In the genomic region with DNA sequence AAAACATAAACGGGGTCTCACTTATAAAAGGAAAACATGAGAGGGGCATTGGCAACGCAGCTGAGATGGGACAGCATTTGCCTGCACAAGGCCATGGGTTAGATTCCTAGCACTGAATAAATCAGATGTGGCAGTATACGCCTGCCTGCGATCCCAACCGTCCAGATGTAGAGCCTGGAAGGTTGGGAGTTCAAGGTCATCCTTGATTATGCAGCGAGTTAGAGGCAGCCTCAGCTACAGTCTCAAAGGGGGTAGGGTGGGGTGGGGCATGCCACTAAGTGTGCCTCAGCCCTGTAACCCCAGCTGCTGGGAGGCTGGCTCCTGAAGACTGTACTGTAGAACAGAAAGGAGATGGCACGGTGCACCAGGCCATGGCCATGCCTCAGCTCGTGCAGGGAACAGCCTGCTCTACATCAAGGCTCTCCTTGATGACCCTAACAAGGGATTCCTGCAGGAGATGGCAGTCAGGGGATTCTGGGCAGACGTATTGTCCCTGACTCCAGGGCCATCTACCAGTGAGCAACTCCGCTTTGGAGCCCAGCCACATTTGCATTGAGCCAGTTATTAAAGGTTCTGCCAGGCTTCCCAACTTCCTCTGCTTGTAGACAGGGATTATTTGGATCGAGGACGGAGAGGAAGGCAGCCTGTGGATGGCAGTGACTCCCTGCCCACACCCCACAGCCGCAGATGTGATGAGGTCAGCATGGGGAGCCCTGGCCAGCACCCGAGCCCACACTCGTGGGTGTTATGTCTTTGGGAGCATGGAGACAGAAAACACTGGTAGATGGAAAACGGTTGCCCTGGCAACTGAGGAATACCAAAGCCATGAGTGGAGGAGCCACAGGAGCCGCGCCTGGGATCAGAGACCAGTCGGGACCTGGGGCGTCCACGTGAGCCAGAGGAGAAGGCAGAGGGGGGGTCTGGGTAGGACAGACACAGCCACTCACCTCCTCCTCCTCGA, we compare ENCODE assay signal across 10 mouse cellular contexts. TPM values are rescaled to one million over a fixed set of nuclear protein-coding genes. Genes with fewer than 3 reads are reported as not detected.
DNase-seq lines count a peak whose midpoint lies in the region; ATAC-seq lines count a peak whose summit lies in the region.
"Had no signal": no experiment of that assay in that cellular context is flagged by ENCODE, and none has a peak within 500 bp of the region (broad histone marks: within the 10 kb centered on the region; RNA-seq: fewer than 3 reads in every experiment).

No protein-coding gene starts in this region.

- H3K27me3 ChIP-seq in hindbrain, embryonic 16.5 days (replicated peaks; ENCODE audit: control insufficient read depth, insufficient read depth, low read length): no peaks in the 10 kb centered on the region
- H3K27me3 ChIP-seq in hindbrain, embryonic 14.5 days (ENCODE audit: control insufficient read depth, insufficient read depth, low read length): no peaks in the 10 kb centered on the region

- no peak for DNase-seq in hindbrain, embryonic 14.5 days (ENCODE audit: low spot score)
- peak; percentile 56 for DNase-seq in adrenal gland, postnatal 25 days
- DNase-seq in left cerebral cortex, postnatal 36 days (ENCODE audit: low spot score in 2 of 2): peak; percentile 15 to 20
- DNase-seq in right cerebral cortex, postnatal 10 days (ENCODE audit: low spot score in 2 of 2): peak; percentile 58 to 62
- DNase-seq in B cell, adult 2 months: no peak
- DNase-seq in testis, postnatal 10 days (ENCODE audit: low spot score): no peak

- intact Hi-C loops in left cerebral cortex, postnatal 36 days (cut with DNase I): no loop called here

- WGBS in hindbrain, embryonic 16.5 days: 50% methylated on average over 22 of the region's 22 CpGs
- WGBS in hindbrain, embryonic 14.5 days: 62% methylated on average over 22 of the region's 22 CpGs

- H3K27ac ChIP-seq in hindbrain, embryonic 16.5 days (ENCODE audit: low read depth, low read length): peak overlapping the region; percentile 6; the same call in 1 of the 2 replicates
- no peak overlapping the region for H3K27ac ChIP-seq in hindbrain, embryonic 14.5 days
- H3K27ac ChIP-seq: neural tube, embryonic 13.5 days had no signal

- peaks cover 3% of the 10 kb centered on the region; the same call in 1 of the 2 replicates for H3K4me1 ChIP-seq in hindbrain, embryonic 16.5 days (ENCODE audit: control insufficient read depth, insufficient read depth, low read depth, low read length)
- H3K4me1 ChIP-seq in hindbrain, embryonic 14.5 days (replicated peaks; ENCODE audit: control insufficient read depth, insufficient read depth, low read length): peaks cover 5% of the 10 kb centered on the region

- no peak overlapping the region for H3K4me2 ChIP-seq in hindbrain, embryonic 16.5 days (ENCODE audit: low read length)
- H3K4me2 ChIP-seq in hindbrain, embryonic 14.5 days (replicated peaks): no peak overlapping the region
- H3K4me2 ChIP-seq: neural tube, embryonic 13.5 days had no signal

- no peaks in the 10 kb centered on the region for H3K36me3 ChIP-seq in hindbrain, embryonic 16.5 days (ENCODE audit: control insufficient read depth, insufficient read depth, low read length)
- H3K36me3 ChIP-seq in hindbrain, embryonic 14.5 days (replicated peaks; ENCODE audit: control insufficient read depth, insufficient read depth): no peaks in the 10 kb centered on the region
- H3K36me3 ChIP-seq: neural tube, embryonic 13.5 days had no signal

- peak; percentile 48; the same call in 1 of the 2 replicates for ATAC-seq in hindbrain, embryonic 16.5 days
- no peak for ATAC-seq in hindbrain, embryonic 14.5 days (ENCODE audit: low FRiP score)
- no peak for ATAC-seq in activated CD4-positive, CD25-positive, alpha-beta regulatory T cell, adult 4 months

- H3K9me3 ChIP-seq in hindbrain, embryonic 16.5 days (ENCODE audit: control insufficient read depth, low read length): peaks cover 2% of the 10 kb centered on the region; the same call in 1 of the 2 replicates
- no peaks in the 10 kb centered on the region for H3K9me3 ChIP-seq in hindbrain, embryonic 14.5 days (ENCODE audit: control insufficient read depth, low read length)
- H3K9me3 ChIP-seq: neural tube, embryonic 13.5 days had no signal

- no peak overlapping the region for H3K9ac ChIP-seq in hindbrain, embryonic 16.5 days (ENCODE audit: low read depth, low read length)
- H3K9ac ChIP-seq in hindbrain, embryonic 14.5 days: no peak overlapping the region
- H3K9ac ChIP-seq: neural tube, embryonic 13.5 days had no signal

- no peak overlapping the region for H3K4me3 ChIP-seq in hindbrain, embryonic 16.5 days (ENCODE audit: low read length)
- H3K4me3 ChIP-seq in hindbrain, embryonic 14.5 days (replicated peaks; ENCODE audit: low read length): no peak overlapping the region
- H3K4me3 ChIP-seq: erythroblast, embryonic 14.5 days; neural tube, embryonic 13.5 days had no signal

RNA-seq across cellular contexts. Expression of gene Fadd, which starts 38.7 kb away (rescaled TPM):
- polyA plus RNA-seq in hindbrain, embryonic 16.5 days (2015; fragmentation: Nextera tagmentation; extraction: Ambion mirVana): 4.7 and 5.9 TPM in 2 replicates
- polyA plus RNA-seq in hindbrain, embryonic 14.5 days (2014; fragmentation: Nextera tagmentation; extraction: Ambion mirVana): 4.6 and 5.4 TPM in 2 replicates
- total RNA-seq in adrenal gland, postnatal 25 days (2021): 13.5 and 17.1 TPM in 2 replicates
- total RNA-seq in left cerebral cortex, postnatal 36 days (2021): 1 to 10 TPM; 2.3 to 2.6 TPM
- 1 to 10 TPM; 6.2 to 6.6 TPM for polyA plus RNA-seq in activated CD4-positive, CD25-positive, alpha-beta regulatory T cell, adult 4 months (2017; shearing (Covaris generic))

Comparison
In these comparisons a context has a peak if more than half of its experiments do, and no peak if none do; other contexts are left out.
1. DNase-seq: peak in adrenal gland, postnatal 25 days (single experiment), left cerebral cortex, postnatal 36 days (2 of 2) and right cerebral cortex, postnatal 10 days (2 of 2); none in hindbrain, embryonic 14.5 days (single experiment), B cell, adult 2 months (0 of 2) and testis, postnatal 10 days (single experiment).